Mouse (Mus musculus) c-Kit-positive CD71-negative TER-119-negative erythroid progenitor cells, embryonic 14.5 days (primary cell): Measurements from ENCODE around the gene Coro2b.

Experiments used
- DNase-seq: peaks from one replicate; pipeline ENCODE4 v3.0.0-alpha.2; 2013; ENCODE audit warnings: low read depth

Coro2b gene

GRCm38 (mm10) chr9:62539251-62539711 lies 2.4 kb upstream of the Coro2b start:
- DNase-seq: no peak

GRCm38 (mm10) chr9:62537941-62538340 lies 1.1 kb upstream of the Coro2b start:
- no peak for DNase-seq

GRCm38 (mm10) chr9:62536119-62536654 lies 657 bp downstream of the Coro2b start:
- DNase-seq: no peak

- DNase-seq: no peak
These were observed 1.3 kb downstream of the Coro2b start for GRCm38 (mm10) chr9:62535566-62535965.

GRCm38 (mm10) chr9:62534691-62535090 lies 2.2 kb downstream of the Coro2b start:
- DNase-seq: no peak

- no peak for DNase-seq
These were observed 2.7 kb downstream of the Coro2b start for GRCm38 (mm10) chr9:62534158-62534557.

GRCm38 (mm10) chr9:62532876-62533275 lies 4.0 kb downstream of the Coro2b start:
- DNase-seq: no peak

- no peak for DNase-seq
These were observed 5.2 kb downstream of the Coro2b start for GRCm38 (mm10) chr9:62531459-62532275.

- no peak for DNase-seq
These were observed 8.3 kb downstream of the Coro2b start for GRCm38 (mm10) chr9:62528527-62528926.

GRCm38 (mm10) chr9:62526858-62527257 lies 10.0 kb downstream of the Coro2b start:
- no peak for DNase-seq

GRCm38 (mm10) chr9:62526451-62526850 lies 10.4 kb downstream of the Coro2b start:
- DNase-seq: no peak

- DNase-seq: no peak
These were observed 12.0 kb downstream of the Coro2b start for GRCm38 (mm10) chr9:62524761-62525308.

- no peak for DNase-seq
These were observed 13.9 kb downstream of the Coro2b start for GRCm38 (mm10) chr9:62522791-62523471.

GRCm38 (mm10) chr9:62522211-62522610 lies 14.6 kb downstream of the Coro2b start:
- DNase-seq: no peak

- no peak for DNase-seq
These were observed 15.3 kb downstream of the Coro2b start for GRCm38 (mm10) chr9:62521541-62521940.

- DNase-seq: no peak
These were observed 15.9 kb downstream of the Coro2b start for GRCm38 (mm10) chr9:62520933-62521332.

- DNase-seq: no peak
These were observed 16.9 kb downstream of the Coro2b start for GRCm38 (mm10) chr9:62519787-62520503.

- no peak for DNase-seq
These were observed 17.5 kb downstream of the Coro2b start for GRCm38 (mm10) chr9:62519334-62519733.

GRCm38 (mm10) chr9:62518572-62518971 lies 18.3 kb downstream of the Coro2b start:
- no peak for DNase-seq

GRCm38 (mm10) chr9:62517112-62517957 lies 19.5 kb downstream of the Coro2b start:
- DNase-seq: no peak

- no peak for DNase-seq
These were observed 21.7 kb downstream of the Coro2b start for GRCm38 (mm10) chr9:62515138-62515537.
